Mouse (Mus musculus) cortical plate, adult 2 months (tissue): Measurements from ENCODE around the gene Ccl3. TPM values are rescaled to one million over a fixed set of nuclear protein-coding genes. Genes with fewer than 3 reads are reported as not detected.

Experiments
- H3K27ac ChIP-seq: fragments of 200-500 bp; 2 replicates; pipeline ENCODE4 v1.5.1; 2012; ENCODE audit warnings: low read length, control low read depth, inconsistent platforms; ENCODE audit not compliant: insufficient read depth
- H3K4me1 ChIP-seq: fragments of 200-500 bp; 2 replicates; pipeline ENCODE4 v1.6.1; 2011; ENCODE audit warnings: low read length; ENCODE audit not compliant: control insufficient read depth, insufficient read depth
- H3K4me3 ChIP-seq: fragments of 200-500 bp; 2 replicates; pipeline ENCODE4 v1.5.1; 2011; ENCODE audit warnings: mild to moderate bottlenecking, low read length, control low read depth; ENCODE audit not compliant: insufficient read depth
- CTCF ChIP-seq: fragments of 200-500 bp; IDR thresholded peaks from 2 replicates; pipeline ENCODE4 v1.5.1; 2011; ENCODE audit warnings: mild to moderate bottlenecking, control low read depth, low read length; ENCODE audit not compliant: insufficient read depth; ENCODE audit errors: extremely low read depth
- POLR2A ChIP-seq: fragments of 200-500 bp; IDR thresholded peaks from 2 replicates; pipeline ENCODE4 v1.6.1; 2011; ENCODE audit warnings: mild to moderate bottlenecking, low read length, control low read depth; ENCODE audit not compliant: insufficient read depth; ENCODE audit errors: extremely low read depth
- polyA plus RNA-seq: library from polyadenylated mRNA; depleted of rRNA; stranded (reverse); fragments of >200 nt; gene quantifications from 2 replicates; pipeline ENCODE4 v1.2.3, GENCODE M21; 2012

Gene Ccl3
- polyA plus RNA-seq, 1 experiment = 0.84 TPM

GRCm38 (mm10) chr11:83631065-83631464, 18.1 kb downstream of the Ccl3 start:
- H3K27ac ChIP-seq = no peak overlapping the region
- no peak overlapping the region for H3K4me3 ChIP-seq
- H3K4me1 ChIP-seq = peaks cover 2% of the 10 kb centered on the region
- TF ChIP-seq CTCF = no peak
- TF ChIP-seq POLR2A = no peak

- Histone ChIP-seq H3K4me3 (no peak overlapping the region), H3K27ac (no peak overlapping the region)
These were observed 18.5 kb downstream of the Ccl3 start for GRCm38 (mm10) chr11:83630630-83631029.

GRCm38 (mm10) chr11:83628808-83629207, 20.3 kb downstream of the Ccl3 start:
- H3K4me3 ChIP-seq = no peak overlapping the region
- TF ChIP-seq CTCF (no peak), POLR2A (no peak)
- H3K27ac ChIP-seq = no peak overlapping the region
- H3K4me1 ChIP-seq = no peaks in the 10 kb centered on the region

More at GRCm38 (mm10) chr11:83630630-83631029, 18.5 kb downstream of the Ccl3 start:
- peaks cover 2% of the 10 kb centered on the region for H3K4me1 ChIP-seq
- TF ChIP-seq POLR2A (no peak), CTCF (no peak)

- Histone ChIP-seq H3K27ac (no peak overlapping the region), H3K4me1 (no peaks in the 10 kb centered on the region), H3K4me3 (no peak overlapping the region)
- no peak for TF ChIP-seq CTCF
- no peak for TF ChIP-seq POLR2A
These were observed 25.6 kb downstream of the Ccl3 start for GRCm38 (mm10) chr11:83623586-83623985.

- TF ChIP-seq CTCF (no peak), POLR2A (no peak)
- H3K4me1 ChIP-seq = no peaks in the 10 kb centered on the region
- H3K4me3 ChIP-seq = no peak overlapping the region
- no peak overlapping the region for H3K27ac ChIP-seq
These were observed 30.1 kb downstream of the Ccl3 start for GRCm38 (mm10) chr11:83619037-83619436.

GRCm38 (mm10) chr11:83618238-83618637, 30.9 kb downstream of the Ccl3 start:
- TF ChIP-seq POLR2A = no peak
- TF ChIP-seq CTCF = no peak
- no peak overlapping the region for H3K27ac ChIP-seq
- no peaks in the 10 kb centered on the region for H3K4me1 ChIP-seq
- no peak overlapping the region for H3K4me3 ChIP-seq

GRCm38 (mm10) chr11:83616586-83616985, 32.6 kb downstream of the Ccl3 start:
- H3K4me1 ChIP-seq = no peaks in the 10 kb centered on the region
- TF ChIP-seq CTCF (no peak), POLR2A (no peak)

GRCm38 (mm10) chr11:83610900-83611299, 38.3 kb downstream of the Ccl3 start:
- Histone ChIP-seq H3K4me1 (no peaks in the 10 kb centered on the region), H3K4me3 (no peak overlapping the region), H3K27ac (no peak overlapping the region)
- TF ChIP-seq CTCF = no peak
- TF ChIP-seq POLR2A = no peak

More at GRCm38 (mm10) chr11:83616586-83616985, 32.6 kb downstream of the Ccl3 start:
- Histone ChIP-seq H3K4me3 (no peak overlapping the region), H3K27ac (no peak overlapping the region)

GRCm38 (mm10) chr11:83606396-83606795, 42.8 kb downstream of the Ccl3 start:
- Histone ChIP-seq H3K27ac (no peak overlapping the region), H3K4me1 (no peaks in the 10 kb centered on the region), H3K4me3 (no peak overlapping the region)
- TF ChIP-seq CTCF (no peak), POLR2A (no peak)

- no peak overlapping the region for H3K4me3 ChIP-seq
- no peak overlapping the region for H3K27ac ChIP-seq
- no peaks in the 10 kb centered on the region for H3K4me1 ChIP-seq
- no peak for TF ChIP-seq POLR2A
- TF ChIP-seq CTCF = no peak
These were observed 43.6 kb downstream of the Ccl3 start for GRCm38 (mm10) chr11:83605535-83605934.
